Mouse (Mus musculus): Measurements from ENCODE around the gene Spata6.

Spata6 gene

GRCm38 (mm10) chr4:111866701-111867100, 146.9 kb downstream of the Spata6 start:
- no peak for DNase-seq

GRCm38 (mm10) chr4:111867743-111868401, 148.1 kb downstream of the Spata6 start:
- DNase-seq, result no peak
